In genomic region chr8:108962516-108962915, GRCm38 (mm10) we compare ENCODE assay signal across 26 mouse cellular contexts.
DNase-seq lines count a peak whose midpoint lies in the region; ATAC-seq lines count a peak whose summit lies in the region.
"Had no signal": no experiment of that assay in that cellular context is flagged by ENCODE, and none has a peak within 500 bp of the region (broad histone marks: within the 10 kb centered on the region; RNA-seq: fewer than 3 reads in every experiment).

No protein-coding gene starts in this region.

- H3K9ac ChIP-seq in hindbrain, embryonic 12.5 days: no peak overlapping the region
- no peak overlapping the region for H3K9ac ChIP-seq in hindbrain, embryonic 11.5 days (ENCODE audit: low read depth, low read length)
- H3K9ac ChIP-seq in midbrain, embryonic 12.5 days (replicated peaks): no peak overlapping the region
- H3K9ac ChIP-seq: embryonic facial prominence, embryonic 12.5 days; heart, embryonic 12.5 days; stomach, embryonic 15.5 days had no signal

- H3K27ac ChIP-seq in hindbrain, embryonic 12.5 days: peak overlapping the region; percentile 41; the same call in 1 of the 2 replicates
- H3K27ac ChIP-seq in hindbrain, embryonic 11.5 days (ENCODE audit: low read depth, low read length): no peak overlapping the region
- peak overlapping the region; percentile 46; the same call in 1 of the 2 replicates for H3K27ac ChIP-seq in midbrain, embryonic 12.5 days (replicated peaks)
- H3K27ac ChIP-seq: embryonic facial prominence, embryonic 12.5 days; left cerebral cortex, adult 2 months; stomach, embryonic 15.5 days had no signal

- H3K4me3 ChIP-seq in hindbrain, embryonic 12.5 days: no peak overlapping the region
- no peak overlapping the region for H3K4me3 ChIP-seq in hindbrain, embryonic 11.5 days (ENCODE audit: low read depth, low read length)
- no peak overlapping the region for H3K4me3 ChIP-seq in midbrain, embryonic 12.5 days
- H3K4me3 ChIP-seq: embryonic facial prominence, embryonic 12.5 days; erythroblast, embryonic 14.5 days; heart, embryonic 12.5 days; left cerebral cortex, adult 2 months; megakaryocyte, embryonic 14.5 days; stomach, embryonic 15.5 days had no signal

- H3K27me3 ChIP-seq in hindbrain, embryonic 12.5 days: no peaks in the 10 kb centered on the region
- H3K27me3 ChIP-seq in hindbrain, embryonic 11.5 days (ENCODE audit: control insufficient read depth, insufficient read depth, low read length): no peaks in the 10 kb centered on the region
- H3K27me3 ChIP-seq in midbrain, embryonic 12.5 days: no peaks in the 10 kb centered on the region
- H3K27me3 ChIP-seq: embryonic facial prominence, embryonic 12.5 days; heart, embryonic 12.5 days; megakaryocyte, embryonic 14.5 days; stomach, embryonic 15.5 days had no signal

- no peaks in the 10 kb centered on the region; the same call in 1 of the 2 replicates for H3K4me1 ChIP-seq in hindbrain, embryonic 12.5 days
- no peaks in the 10 kb centered on the region for H3K4me1 ChIP-seq in hindbrain, embryonic 11.5 days (replicated peaks; ENCODE audit: control insufficient read depth, insufficient read depth, low read length)
- H3K4me1 ChIP-seq in midbrain, embryonic 12.5 days: no peaks in the 10 kb centered on the region
- H3K4me1 ChIP-seq: embryonic facial prominence, embryonic 12.5 days; heart, embryonic 12.5 days; megakaryocyte, embryonic 14.5 days; stomach, embryonic 15.5 days had no signal

- no peak overlapping the region for H3K4me2 ChIP-seq in hindbrain, embryonic 12.5 days (replicated peaks)
- no peak overlapping the region for H3K4me2 ChIP-seq in hindbrain, embryonic 11.5 days (replicated peaks; ENCODE audit: low read depth, low read length)
- H3K4me2 ChIP-seq in midbrain, embryonic 12.5 days (replicated peaks): no peak overlapping the region
- H3K4me2 ChIP-seq: embryonic facial prominence, embryonic 12.5 days; heart, embryonic 12.5 days; liver, embryonic 11.5 days; stomach, embryonic 15.5 days had no signal

- no peaks in the 10 kb centered on the region for H3K9me3 ChIP-seq in hindbrain, embryonic 12.5 days (replicated peaks)
- no peaks in the 10 kb centered on the region for H3K9me3 ChIP-seq in hindbrain, embryonic 11.5 days (ENCODE audit: control insufficient read depth, low read length)
- H3K9me3 ChIP-seq in midbrain, embryonic 12.5 days: no peaks in the 10 kb centered on the region
- H3K9me3 ChIP-seq: embryonic facial prominence, embryonic 12.5 days; heart, embryonic 12.5 days; stomach, embryonic 15.5 days had no signal

- H3K36me3 ChIP-seq in hindbrain, embryonic 12.5 days: no peaks in the 10 kb centered on the region
- H3K36me3 ChIP-seq in hindbrain, embryonic 11.5 days (ENCODE audit: control insufficient read depth, insufficient read depth, low read length): no peaks in the 10 kb centered on the region
- peaks cover 6% of the 10 kb centered on the region; the same call in 1 of the 2 replicates for H3K36me3 ChIP-seq in midbrain, embryonic 12.5 days
- H3K36me3 ChIP-seq: heart, embryonic 12.5 days; stomach, embryonic 15.5 days had no signal

- ATAC-seq in hindbrain, embryonic 12.5 days (ENCODE audit: low FRiP score): no peak
- no peak for ATAC-seq in hindbrain, embryonic 11.5 days (ENCODE audit: low FRiP score)
- ATAC-seq in midbrain, embryonic 12.5 days (ENCODE audit: low FRiP score, low read depth): no peak
- ATAC-seq: forebrain, embryonic 16.5 days; inflammation-experienced regulatory T-cells, adult 6 months had no signal

- no peak for DNase-seq in hindbrain, embryonic 11.5 days (ENCODE audit: low spot score)
- peak; percentile 6 for DNase-seq in thymus, postnatal 4 days
- DNase-seq in thymus, postnatal 10 days (ENCODE audit: low spot score in 2 of 2): no peak
- DNase-seq in spleen, postnatal 36 days (ENCODE audit: low spot score in 2 of 2): no peak
- DNase-seq in spleen, postnatal 4 days (ENCODE audit: low spot score in 2 of 2): no peak
- DNase-seq: cerebellum, adult 2 months; cerebellum, postnatal 36 days; kidney, adult 9 months; kidney, postnatal 36 days; layer of hippocampus, adult 9-11 months; left cerebral cortex, postnatal 4 days; lung, adult 18-20 months; right cerebral cortex, postnatal 14 days; spleen, adult 18-20 months; thymus, adult 18-20 months had no signal

- 57% methylated on average over 7 of the region's 7 CpGs for WGBS in hindbrain, embryonic 12.5 days
- 63% methylated on average over 7 of the region's 7 CpGs for WGBS in hindbrain, embryonic 11.5 days
- WGBS in midbrain, embryonic 12.5 days: 67% methylated on average over 7 of the region's 7 CpGs
